Mouse (Mus musculus) c-Kit-positive CD71-negative TER-119-negative erythroid progenitor cells, embryonic 14.5 days (primary cell): ENCODE measurements around the gene Ntmt1.

Experiments used
- DNase-seq: peaks from one replicate; pipeline ENCODE4 v3.0.0-alpha.2; 2013; ENCODE audit warnings: low read depth

Ntmt1 gene

DNA sequence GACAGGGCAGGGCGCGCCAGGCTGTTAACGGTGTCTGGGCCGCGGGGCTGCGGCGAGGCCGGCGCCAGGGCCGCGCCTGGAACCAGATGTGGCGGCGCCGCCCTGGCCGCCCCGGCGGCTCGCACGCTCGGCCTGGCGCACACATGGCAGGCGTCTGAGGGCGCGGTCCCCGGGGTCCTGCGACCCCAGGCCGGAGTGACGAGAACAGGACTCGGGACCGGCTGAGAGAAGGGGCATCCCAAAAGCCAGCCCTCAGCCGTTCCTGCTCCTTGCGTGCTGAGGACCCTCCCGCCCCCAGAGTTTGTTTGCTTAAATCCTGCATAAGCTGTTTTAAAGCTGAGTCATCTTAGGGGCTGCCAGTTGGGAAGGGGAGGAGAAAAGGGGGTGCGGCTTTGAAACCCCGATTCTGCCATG lies 57.3 kb downstream of the Ntmt1 start:
- no peak for DNase-seq

DNA sequence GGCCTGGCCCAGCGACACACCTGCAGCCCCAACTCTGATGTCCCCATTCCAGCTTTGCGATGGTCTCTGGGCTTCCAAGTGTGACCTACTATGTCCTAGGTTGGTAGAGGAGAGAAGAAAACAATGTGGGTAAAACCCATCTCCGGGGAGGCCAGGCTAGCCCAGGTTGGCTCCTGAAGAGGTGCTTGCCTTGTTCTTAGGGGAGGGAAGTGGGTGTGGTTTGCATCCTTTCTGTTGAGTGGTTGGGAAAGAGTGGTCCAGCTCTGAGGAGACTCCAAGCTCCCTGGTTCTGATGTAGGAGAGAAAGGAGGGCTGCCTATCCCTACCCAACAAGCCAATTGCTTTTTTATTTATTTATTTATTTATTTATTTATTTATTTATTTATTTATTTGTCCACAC lies 57.8 kb downstream of the Ntmt1 start:
- no peak for DNase-seq

DNA sequence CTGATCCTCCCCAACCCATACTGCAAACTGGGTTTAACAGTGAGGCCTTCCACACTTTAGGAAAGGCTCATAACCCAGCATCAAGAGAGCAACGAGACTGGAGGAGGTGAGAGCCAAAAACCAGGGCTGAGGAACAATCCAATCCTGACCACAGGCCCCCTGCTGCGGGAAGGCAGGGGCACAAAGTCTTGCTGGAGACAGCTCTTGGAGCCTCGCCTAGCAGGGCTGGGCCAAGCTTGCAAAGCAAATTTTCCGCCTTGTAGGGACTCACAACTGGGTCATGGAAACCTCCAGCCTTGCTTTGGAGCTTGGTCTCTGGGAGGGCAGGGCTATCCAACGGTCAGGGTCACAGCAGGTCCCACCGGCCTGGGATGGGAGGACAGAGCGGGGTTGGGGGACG lies 63.2 kb downstream of the Ntmt1 start:
- DNase-seq: no peak
